Mouse (Mus musculus) forebrain, postnatal 0 days (tissue): Measurements from ENCODE around the gene Gars. TPM values are rescaled to one million over a fixed set of nuclear protein-coding genes. Genes with fewer than 3 reads are reported as not detected.
A peak's percentile ranks its signal among the peaks of the same experiment; 100 is the strongest.

Experiments used
- ATAC-seq: fragments of 200-750 bp; cut with Nextera tagmentation; 2 replicates; pipeline ENCODE4 v1.8.0; 2017; ENCODE audit warnings: mild to moderate bottlenecking, moderate library complexity
- DNase-seq: peaks from one replicate; pipeline ENCODE4 v3.0.0-alpha.2; 2015
- H3K27ac ChIP-seq: fragments of 300-500 bp; sonication (generic); 2 replicates; pipeline ENCODE4 v1.5.1; 2014; ENCODE audit warnings: low read depth, mild to moderate bottlenecking, antibody characterized with exemption, low read length, moderate library complexity, mixed read lengths
- H3K27me3 ChIP-seq: fragments of 300-500 bp; sonication (generic); 2 replicates; pipeline ENCODE4 v1.6.1; 2014; ENCODE audit warnings: mild to moderate bottlenecking, low read length, mixed read lengths; ENCODE audit not compliant: insufficient read depth
- H3K36me3 ChIP-seq: fragments of 300-500 bp; sonication (generic); 2 replicates; pipeline ENCODE4 v1.6.1; 2014; ENCODE audit warnings: mild to moderate bottlenecking, moderate library complexity; ENCODE audit not compliant: insufficient read depth
- H3K4me1 ChIP-seq: fragments of 300-500 bp; sonication (generic); 2 replicates; pipeline ENCODE4 v1.6.1; 2014; ENCODE audit warnings: antibody characterized with exemption; ENCODE audit not compliant: insufficient read depth
- H3K4me2 ChIP-seq: fragments of 300-500 bp; sonication (generic); 2 replicates; pipeline ENCODE4 v1.6.1; 2014; ENCODE audit warnings: low read depth, mild to moderate bottlenecking, moderate library complexity
- H3K4me3 ChIP-seq: fragments of 300-500 bp; sonication (generic); 2 replicates; pipeline ENCODE4 v1.5.1; 2014; ENCODE audit warnings: low read depth, low read length, mixed read lengths
- H3K9ac ChIP-seq: fragments of 300-500 bp; sonication (generic); 2 replicates; pipeline ENCODE4 v1.6.1; 2014; ENCODE audit warnings: mild to moderate bottlenecking
- H3K9me3 ChIP-seq: fragments of 300-500 bp; sonication (generic); 2 replicates; pipeline ENCODE4 v1.6.1; 2016; ENCODE audit warnings: low read length
- CTCF ChIP-seq: sonication (generic); IDR thresholded peaks from 2 replicates; pipeline ENCODE4 v1.5.1; 2016; ENCODE audit warnings: antibody characterized with exemption, control low read depth, low read depth
- WGBS: fragments of 180-500 bp; shearing (Covaris S2); extraction: QIAGEN DNeasy Blood & Tissue Kit; methylation state at CpG from one replicate; pipeline ENCODE4 v1.1.7; 2014; 5-methylcytosine and 5-hydroxymethylcytosine counted together
- polyA plus RNA-seq: library from polyadenylated mRNA; unstranded; fragments of >200 nt; fragmentation: Nextera tagmentation; extraction: Ambion mirVana; gene quantifications from 2 replicates; pipeline ENCODE4 v1.2.1, GENCODE M21; 2015
- total RNA-seq: library from RNA; depleted of rRNA; stranded (reverse); fragments of >200 nt; gene quantifications from 2 replicates; pipeline ENCODE4 v1.2.3, GENCODE M21; 2014

The Gars gene
- total and polyA plus RNA-seq, 2 experiments from 2014 or later, result 191 to 222 TPM

DNA sequence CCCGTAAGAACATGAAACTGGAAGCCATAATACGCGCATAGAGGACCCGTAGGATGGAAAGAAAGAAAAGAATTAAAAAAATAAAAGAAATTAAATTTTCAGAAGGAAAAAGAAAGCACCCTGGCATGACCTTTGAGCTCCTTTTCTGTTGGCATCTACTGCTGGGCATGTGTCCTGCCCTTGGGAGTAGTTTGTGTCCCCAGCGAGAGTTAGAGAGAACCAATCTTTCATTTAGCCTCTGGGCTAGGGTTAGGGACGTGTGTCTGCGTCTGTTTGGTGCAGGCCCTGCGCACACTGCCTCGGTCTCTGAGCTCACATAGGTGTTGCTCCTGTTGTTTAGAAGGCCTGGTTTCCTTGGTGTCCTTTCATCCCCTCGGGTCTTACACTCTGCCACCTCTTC, 11.4 kb downstream of the Gars start:
- 97% methylated on average over 10 of the region's 10 CpGs for WGBS
- Histone ChIP-seq H3K4me1 (no peaks in the 10 kb centered on the region), H3K4me2 (no peak overlapping the region), H3K9me3 (no peaks in the 10 kb centered on the region), H3K9ac (no peak overlapping the region), H3K4me3 (no peak overlapping the region), H3K27ac (no peak overlapping the region), H3K27me3 (no peaks in the 10 kb centered on the region), H3K36me3 (peaks cover 62% of the 10 kb centered on the region)
- ATAC-seq (no peak), DNase-seq (no peak)
- no peak for TF ChIP-seq CTCF

DNA sequence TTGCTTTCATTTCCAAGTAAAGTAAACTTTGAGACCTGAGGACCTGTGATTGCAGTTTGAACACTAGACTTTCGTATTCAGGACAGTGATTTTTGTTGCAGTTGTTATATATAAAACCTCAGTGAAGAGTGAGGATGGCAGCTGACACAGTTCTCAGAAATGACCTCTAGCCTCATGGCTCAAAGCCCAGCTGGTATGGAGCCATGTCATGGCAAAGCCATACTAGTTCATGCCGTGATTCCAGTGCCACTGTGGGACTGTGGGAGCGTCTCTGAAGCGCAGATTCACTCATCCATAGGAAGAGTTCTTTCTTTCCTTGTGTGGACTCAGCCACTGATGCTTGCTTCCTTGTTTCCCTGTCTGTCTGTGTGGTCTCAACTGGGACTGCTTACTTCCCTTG, 16.7 kb downstream of the Gars start:
- Histone ChIP-seq H3K27me3 (no peaks in the 10 kb centered on the region), H3K4me3 (no peak overlapping the region), H3K9ac (no peak overlapping the region), H3K27ac (no peak overlapping the region), H3K4me2 (no peak overlapping the region), H3K36me3 (peaks cover 86% of the 10 kb centered on the region), H3K4me1 (no peaks in the 10 kb centered on the region), H3K9me3 (no peaks in the 10 kb centered on the region)
- WGBS, result 93% methylated on average over 4 of the region's 4 CpGs
- TF ChIP-seq CTCF, result no peak
- ATAC-seq (no peak), DNase-seq (no peak)

DNA sequence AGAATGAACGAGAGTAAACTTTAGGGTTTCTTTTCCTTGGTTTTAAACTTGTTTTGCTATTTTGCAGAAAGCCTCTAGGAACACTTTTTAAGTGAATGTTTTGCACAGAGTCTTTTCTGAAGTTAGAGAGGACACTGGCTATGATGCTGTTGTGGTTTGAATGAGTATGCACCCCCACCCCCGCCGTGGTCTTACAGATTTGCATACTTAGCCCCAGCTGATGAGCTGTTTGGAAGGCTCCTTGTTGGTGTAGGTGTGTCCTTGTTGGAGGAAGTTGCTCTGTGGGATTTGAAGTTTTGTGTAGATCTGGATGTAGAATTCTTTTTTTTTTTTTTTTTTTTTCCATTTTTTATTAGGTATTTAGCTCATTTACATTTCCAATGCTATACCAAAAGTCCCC, 19.6 kb downstream of the Gars start:
- no peak for TF ChIP-seq CTCF
- no peak overlapping the region for H3K27ac ChIP-seq
- H3K9ac ChIP-seq, result no peak overlapping the region
- H3K36me3 ChIP-seq, result peaks cover 85% of the 10 kb centered on the region
- no peaks in the 10 kb centered on the region for H3K27me3 ChIP-seq
- no peak for ATAC-seq
- no peak for DNase-seq
- H3K4me1 ChIP-seq, result no peaks in the 10 kb centered on the region
- no peak overlapping the region for H3K4me2 ChIP-seq
- no peaks in the 10 kb centered on the region for H3K9me3 ChIP-seq
- WGBS, result 91% methylated on average over 3 of the region's 3 CpGs
- H3K4me3 ChIP-seq, result no peak overlapping the region

DNA sequence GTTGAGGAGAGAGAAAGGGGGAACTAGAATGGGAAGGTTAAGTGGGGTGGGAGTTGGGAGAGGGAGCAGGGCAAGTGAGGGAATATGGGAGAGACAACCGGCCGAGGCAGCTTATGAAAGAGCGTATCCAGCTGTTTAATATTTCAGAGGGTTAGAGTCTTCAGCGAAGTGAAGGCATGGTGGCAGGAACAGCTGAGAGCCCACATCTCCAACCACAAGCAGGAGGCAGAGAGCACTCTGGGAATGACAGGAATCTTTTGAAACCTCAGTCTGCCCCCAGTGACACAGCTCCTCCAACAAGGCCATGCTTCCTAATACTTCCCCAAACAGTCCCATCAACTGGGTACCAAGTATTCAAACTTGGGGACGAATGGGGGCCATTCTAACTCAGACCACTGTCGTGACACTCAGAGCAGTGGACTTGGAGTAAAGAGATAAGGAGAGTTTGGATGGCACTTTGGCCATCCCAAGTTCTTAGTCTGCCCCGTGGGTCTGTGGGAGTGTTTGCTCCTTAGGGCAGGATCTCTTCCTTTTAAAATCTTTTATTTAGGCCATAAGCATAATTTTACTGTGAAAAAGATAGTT, 22.5 kb downstream of the Gars start:
- no peak for ATAC-seq
- 93% methylated on average over 7 of the region's 7 CpGs for WGBS

DNA sequence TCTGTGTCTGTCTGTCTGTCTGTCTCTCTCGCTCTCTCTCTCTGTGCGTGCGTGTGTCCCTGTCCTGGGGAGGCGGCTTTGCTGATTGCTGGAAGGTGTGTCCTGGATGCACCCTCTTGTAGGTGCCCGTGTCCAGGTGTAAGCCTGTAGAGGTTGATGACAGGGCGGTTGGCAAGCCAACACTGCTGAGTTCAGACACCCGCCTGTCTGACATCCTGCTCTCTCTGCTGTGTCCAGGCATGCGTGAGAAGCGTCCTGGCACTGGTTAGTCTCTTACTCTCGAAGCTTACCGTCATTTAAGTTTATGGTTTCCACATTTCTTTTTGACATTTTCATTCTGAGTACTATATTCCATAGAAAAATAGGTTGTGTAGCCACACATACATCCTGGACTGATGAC, 23.5 kb downstream of the Gars start:
- no peak for ATAC-seq
- Histone ChIP-seq H3K4me2 (no peak overlapping the region), H3K4me3 (no peak overlapping the region), H3K27ac (no peak overlapping the region), H3K9me3 (no peaks in the 10 kb centered on the region), H3K36me3 (peaks cover 78% of the 10 kb centered on the region), H3K27me3 (no peaks in the 10 kb centered on the region), H3K4me1 (no peaks in the 10 kb centered on the region), H3K9ac (no peak overlapping the region)
- 94% methylated on average over 11 of the region's 11 CpGs for WGBS
- no peak for TF ChIP-seq CTCF
- DNase-seq, result no peak

More for the DNA sequence above, 22.5 kb downstream of the Gars start:
- peaks cover 83% of the 10 kb centered on the region for H3K36me3 ChIP-seq
- H3K9ac ChIP-seq, result no peak overlapping the region
- no peak for TF ChIP-seq CTCF
- H3K27ac ChIP-seq, result no peak overlapping the region
- H3K9me3 ChIP-seq, result no peaks in the 10 kb centered on the region
- no peak overlapping the region for H3K4me2 ChIP-seq
- no peak for DNase-seq
- H3K27me3 ChIP-seq, result no peaks in the 10 kb centered on the region
- no peaks in the 10 kb centered on the region for H3K4me1 ChIP-seq
- no peak overlapping the region for H3K4me3 ChIP-seq

DNA sequence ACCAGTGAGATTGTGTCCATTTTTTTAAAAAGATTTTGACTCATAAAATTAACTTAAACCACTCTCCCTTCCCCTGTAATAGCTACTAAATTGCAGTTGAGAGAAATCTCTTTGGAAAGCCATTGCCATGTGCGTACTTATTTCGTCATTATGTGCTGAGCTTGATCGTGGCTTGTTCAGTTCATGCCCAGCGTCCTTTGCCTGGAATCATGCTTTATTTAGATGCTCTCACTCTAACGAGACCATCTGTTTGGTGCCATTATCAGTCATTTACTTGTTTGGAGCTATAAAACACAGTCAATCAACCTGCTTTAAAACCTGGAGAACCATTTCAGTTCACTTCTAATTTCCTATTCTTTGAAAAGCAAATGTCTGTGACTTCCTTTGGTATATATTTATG, 24.4 kb downstream of the Gars start:
- 23% methylated on average over 5 of the region's 5 CpGs for WGBS
- H3K4me1 ChIP-seq, result no peaks in the 10 kb centered on the region
- no peak overlapping the region for H3K4me2 ChIP-seq
- no peaks in the 10 kb centered on the region for H3K9me3 ChIP-seq
- H3K4me3 ChIP-seq, result no peak overlapping the region
- peaks cover 78% of the 10 kb centered on the region for H3K36me3 ChIP-seq
- no peak for TF ChIP-seq CTCF
- no peaks in the 10 kb centered on the region for H3K27me3 ChIP-seq
- H3K9ac ChIP-seq, result no peak overlapping the region
- ATAC-seq, result peak; percentile 50; the same call in 1 of the 2 replicates
- H3K27ac ChIP-seq, result no peak overlapping the region
- peak; percentile 25 for DNase-seq

DNA sequence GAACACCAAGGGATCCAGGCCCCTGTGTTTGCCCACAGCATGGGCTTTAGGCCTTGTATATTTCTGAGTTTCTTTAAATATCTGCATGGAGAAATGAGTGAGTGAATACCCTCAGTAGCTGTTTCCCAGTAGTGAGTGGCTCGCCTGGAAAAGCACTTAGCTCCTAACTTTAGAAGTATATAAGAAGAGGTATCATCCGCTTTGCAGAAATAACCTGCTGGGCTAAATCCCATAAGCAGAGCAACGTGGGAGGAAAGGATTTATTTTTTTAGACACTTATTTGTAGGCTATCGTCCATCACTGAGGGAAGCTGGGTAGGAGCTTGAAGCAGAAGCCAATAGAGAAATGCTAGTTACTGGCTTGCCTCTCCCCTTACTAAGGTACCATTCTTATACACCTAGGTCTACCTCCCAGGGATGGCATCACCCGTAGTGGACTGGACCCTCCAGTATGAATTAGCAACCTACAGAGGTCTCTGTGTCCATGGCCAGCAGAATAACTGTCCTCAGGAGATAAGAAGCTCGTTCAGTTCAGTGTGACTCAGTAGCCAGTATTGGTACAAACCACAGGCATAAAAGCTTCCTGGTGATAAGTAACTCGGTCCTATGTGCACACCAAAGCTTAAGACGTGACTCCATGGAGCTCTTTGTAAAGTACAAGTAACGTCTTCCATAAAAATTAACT, 26.1 kb downstream of the Gars start:
- Histone ChIP-seq H3K36me3 (peaks cover 79% of the 10 kb centered on the region), H3K4me3 (no peak overlapping the region), H3K9ac (no peak overlapping the region), H3K4me1 (no peaks in the 10 kb centered on the region), H3K27ac (no peak overlapping the region), H3K27me3 (no peaks in the 10 kb centered on the region), H3K9me3 (no peaks in the 10 kb centered on the region), H3K4me2 (no peak overlapping the region)
- no peak for DNase-seq
- 94% methylated on average over 9 of the region's 9 CpGs for WGBS
- ATAC-seq, result no peak
- no peak for TF ChIP-seq CTCF
